Mouse (Mus musculus) cerebellum, postnatal 36 days (tissue): ENCODE data around the gene Kpna3.
"Not testable (repeated sequence)": the region's sequence is repeated elsewhere in the genome, so short reads cannot be mapped to it uniquely, and the experiment has no call there.

Experiments
- DNase-seq, 2 experiments: peaks; one replicate each; pipeline ENCODE4 v3.0.0; 2021 to 2022; ENCODE audit warnings: mixed read lengths in 2 of 2

Gene Kpna3

DNA sequence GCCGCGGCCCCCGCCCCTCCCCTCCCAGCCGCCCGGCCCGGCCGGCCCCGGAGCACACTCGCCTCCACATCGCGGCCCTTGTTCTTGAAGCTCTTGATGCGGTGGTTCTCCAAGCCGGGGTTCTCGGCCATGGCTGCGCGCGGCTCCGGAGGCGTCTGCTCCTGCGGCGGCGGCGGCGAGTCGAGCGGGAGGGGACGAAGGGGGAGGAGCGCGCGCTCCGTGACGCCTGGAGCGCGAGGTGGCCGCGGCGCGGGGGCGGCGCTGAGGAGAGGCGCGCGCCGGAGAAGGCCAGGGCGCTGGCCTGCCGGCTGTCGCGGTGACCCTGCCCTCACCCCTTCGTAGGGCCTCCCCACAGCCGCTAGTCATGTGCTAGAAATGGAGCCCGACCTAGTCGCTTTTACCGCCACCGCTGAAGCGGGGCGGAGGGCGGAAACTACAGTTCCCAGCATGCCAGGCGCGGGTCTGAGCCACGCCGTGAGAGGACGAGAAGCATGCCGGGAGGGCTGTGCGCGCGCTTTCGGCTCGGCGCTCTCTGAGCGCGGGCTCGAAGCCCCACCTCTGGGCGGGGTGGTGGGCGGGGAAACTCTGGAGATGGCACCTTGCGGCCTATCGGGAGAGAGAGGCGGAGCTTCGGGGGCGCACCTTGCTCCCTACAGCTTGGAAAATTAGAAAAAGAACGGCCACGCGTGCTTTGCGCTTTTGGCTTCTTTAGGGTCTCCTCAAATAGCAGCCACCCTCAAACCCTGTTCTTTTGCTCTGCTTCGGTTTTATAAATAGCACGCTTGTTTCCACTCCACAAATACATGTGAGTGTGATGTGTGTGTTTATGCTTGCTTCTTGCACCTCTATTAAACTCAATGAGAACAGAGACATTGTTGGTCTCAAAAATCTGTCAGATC is at the start of gene Kpna3:
Kpna3 (minus strand) TSS at position 214 of the 899 bp plus-strand sequence.
- peak; percentile 94 to 98 for DNase-seq

DNA sequence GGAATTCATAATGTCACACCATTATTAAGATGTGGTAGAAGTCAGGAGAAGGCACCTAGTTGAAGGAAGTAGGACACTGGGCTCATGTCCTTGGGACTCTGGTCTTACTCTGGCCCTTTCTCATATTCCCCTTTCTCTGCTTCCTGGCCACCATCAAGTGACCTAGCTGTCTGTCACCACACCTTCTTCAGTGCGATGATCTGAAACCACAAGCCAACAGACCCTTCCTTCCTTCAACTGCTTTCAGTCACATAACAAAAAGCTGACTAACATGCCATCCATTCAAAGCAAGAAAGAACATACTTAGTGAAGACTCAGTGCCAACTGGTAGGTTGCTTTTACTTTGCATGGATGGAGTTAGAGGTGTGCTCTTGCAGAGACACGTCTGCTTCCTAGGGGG is 20.7 kb upstream of the Kpna3 start:
- DNase-seq = no peak

DNA sequence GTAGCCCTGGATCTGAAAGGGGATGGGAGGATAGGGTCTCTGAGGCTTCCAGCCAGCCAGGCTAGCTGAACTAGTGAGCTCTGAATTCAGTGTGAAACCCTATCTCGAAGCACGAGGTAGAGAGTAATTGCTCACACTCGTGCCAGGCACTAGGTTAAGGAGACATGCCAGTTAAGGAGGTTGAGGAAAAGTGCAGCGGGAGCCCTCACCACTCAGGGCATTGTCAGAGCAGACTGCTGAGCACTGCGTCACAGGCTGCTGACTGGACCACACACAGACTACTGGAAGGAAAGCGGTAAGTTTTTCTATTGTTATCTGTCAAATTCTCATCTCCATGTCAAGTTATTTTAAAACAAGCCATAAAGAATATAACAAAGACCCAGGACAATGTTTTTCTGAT is 17.8 kb upstream of the Kpna3 start:
- DNase-seq = no peak

DNA sequence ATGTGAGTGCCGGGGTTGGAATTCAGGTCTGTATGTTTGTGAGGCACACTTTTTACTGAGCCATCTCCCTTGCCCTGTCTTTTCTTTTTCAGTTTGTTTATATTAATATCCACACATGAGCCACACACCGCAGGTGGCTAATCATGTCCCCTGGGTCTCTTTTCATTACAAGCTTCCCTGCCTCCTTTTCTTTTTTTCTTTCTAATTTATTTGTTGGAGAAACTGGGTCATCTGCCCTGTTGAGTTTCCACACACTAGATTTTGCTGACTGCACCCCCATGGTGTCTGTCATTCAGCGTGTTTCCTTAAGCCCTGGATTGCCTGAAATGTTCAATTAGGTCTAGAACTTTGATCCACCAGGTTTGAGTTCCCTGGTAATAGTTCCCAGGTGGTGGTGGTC is 15.9 kb upstream of the Kpna3 start:
- DNase-seq = no peak

DNA sequence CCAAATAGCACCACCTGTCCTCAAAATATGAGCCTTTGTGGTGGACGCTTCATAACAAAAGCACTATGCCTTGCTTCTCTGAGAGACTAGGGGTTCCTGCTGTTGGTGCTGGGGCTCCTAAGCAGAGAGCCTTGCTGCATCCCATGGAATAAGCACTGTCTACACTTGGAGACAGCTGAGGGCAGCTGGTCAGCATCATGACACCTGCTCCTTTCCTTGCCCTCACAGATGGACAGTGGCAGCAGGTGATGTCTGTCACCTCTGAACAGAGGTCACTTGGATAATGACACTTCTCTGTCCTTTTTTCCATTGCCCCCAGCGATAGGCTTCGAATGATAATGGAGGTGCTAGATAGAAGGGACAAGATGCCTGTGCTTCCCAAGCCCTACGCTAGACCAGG is 13.4 kb upstream of the Kpna3 start:
- no peak for DNase-seq

DNA sequence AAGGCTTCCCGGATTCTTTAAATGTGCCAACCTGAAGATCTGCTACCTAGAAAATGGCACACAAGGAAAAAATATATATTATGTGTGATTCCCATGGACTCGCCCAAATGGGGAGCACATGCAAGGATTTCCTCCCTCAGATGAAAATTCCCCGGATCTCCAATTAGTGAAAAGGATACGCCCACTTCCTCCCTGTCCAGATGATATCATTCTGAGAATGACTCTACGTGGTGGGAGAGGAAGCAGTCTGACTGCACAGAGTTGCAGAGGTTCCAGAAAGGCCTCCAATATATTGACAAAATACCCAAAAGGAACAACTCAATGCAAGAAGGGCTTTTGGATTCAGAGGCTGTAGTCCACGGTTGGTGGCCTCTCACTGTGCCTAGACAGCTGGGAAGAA is 12.8 kb upstream of the Kpna3 start:
- DNase-seq = no peak

DNA sequence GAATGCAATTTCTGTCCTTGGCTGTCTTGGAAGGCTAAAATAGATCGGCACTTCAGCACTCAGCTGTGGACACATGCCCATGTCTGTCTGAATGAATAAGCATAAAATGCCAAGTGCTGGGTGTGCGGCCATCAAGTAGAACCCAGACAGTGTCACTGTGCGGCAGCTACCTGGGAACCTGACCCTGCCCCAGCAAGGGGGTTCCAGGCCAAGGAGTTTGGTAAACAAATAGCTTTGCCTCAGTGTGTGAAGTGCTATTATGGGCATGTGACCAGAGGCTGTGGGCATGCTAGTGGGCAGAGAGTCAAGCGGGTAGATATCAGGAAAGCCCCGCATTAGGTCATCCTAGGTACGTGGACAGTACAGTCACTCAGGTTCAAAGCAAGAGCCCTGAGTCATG is 8.1 kb upstream of the Kpna3 start:
- DNase-seq = no peak

DNA sequence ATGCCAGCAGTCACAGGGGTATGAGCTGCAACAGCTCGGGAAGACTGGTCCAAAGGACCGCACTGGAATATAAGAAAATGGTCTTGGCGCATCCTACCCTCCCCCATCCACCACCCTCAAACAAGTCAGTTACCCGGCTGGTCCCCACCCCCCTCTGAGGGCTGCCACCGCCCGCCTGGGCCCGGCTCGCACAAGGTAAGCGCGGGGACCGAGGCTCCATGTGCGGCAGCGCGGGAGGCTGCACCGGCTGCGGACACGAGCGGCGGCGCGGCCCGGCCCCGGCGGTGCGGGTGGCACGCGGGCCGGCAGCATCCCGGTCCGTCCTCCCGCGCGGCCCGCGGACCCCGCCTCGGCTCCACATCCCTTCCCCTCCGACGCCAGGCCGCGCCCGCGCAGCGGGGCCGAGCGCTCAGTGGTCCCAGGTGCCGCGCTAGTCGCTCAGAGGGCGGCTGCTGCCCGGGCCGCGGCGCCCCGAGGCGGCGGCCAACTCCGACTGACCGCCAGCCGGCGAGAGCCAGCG is 473 bp downstream of the Kpna3 start:
- DNase-seq = peak in 1 of 2 experiments; percentile 66

DNA sequence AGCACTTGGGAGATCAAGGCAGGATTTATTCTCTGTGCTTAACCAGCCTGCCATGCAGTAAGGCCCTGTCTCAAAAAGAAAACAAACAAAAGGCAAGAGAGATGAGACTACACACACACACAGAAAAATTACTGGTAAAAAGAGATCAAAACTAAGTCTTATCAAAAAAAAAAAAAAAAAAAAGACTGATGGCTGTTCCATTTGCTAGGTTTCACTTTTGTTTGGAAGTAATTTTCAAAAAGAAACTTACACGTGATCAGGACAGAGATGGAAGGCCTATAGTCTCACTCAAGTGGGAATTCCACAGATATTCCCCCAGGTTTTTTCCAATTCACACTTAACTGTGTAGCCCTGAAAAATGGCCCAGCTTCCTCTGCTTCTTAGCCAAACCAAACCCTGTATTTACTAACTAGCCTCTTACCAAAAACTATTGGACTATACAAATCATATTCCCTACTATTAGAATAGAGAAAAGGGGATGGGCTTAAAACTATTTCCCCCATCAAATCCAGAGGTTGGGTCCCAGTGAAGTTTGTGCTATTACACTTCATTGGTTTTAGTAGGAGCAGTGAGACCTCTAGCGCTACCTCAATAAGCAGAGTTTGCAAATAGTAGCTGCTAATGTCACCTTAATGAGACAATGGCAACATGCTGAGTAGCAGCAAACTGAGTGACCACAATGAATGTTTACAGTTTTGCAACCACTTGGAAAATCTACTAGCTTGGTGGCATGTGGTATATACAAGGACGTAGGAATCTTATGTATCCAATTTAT is 1.3 kb downstream of the Kpna3 start:
- no peak for DNase-seq

DNA sequence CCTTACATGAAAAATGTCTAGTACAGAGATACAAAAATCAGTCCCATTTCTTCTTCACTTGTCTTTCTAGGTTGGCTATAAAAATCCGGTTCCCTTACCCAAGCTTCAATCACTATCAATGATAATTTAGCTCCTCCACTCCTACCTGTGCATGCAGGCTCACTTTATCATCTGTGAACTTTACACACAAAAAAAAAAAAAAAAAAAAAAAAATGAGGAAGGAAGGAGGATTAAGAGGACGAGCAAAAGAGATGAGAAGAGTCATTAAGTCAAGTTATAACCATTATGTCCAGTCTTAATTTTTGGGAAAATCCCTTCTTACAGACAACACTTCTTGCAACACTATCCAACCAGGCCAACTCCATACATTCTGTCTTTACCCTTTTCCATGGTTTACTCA is 2.8 kb downstream of the Kpna3 start:
- no peak for DNase-seq

DNA sequence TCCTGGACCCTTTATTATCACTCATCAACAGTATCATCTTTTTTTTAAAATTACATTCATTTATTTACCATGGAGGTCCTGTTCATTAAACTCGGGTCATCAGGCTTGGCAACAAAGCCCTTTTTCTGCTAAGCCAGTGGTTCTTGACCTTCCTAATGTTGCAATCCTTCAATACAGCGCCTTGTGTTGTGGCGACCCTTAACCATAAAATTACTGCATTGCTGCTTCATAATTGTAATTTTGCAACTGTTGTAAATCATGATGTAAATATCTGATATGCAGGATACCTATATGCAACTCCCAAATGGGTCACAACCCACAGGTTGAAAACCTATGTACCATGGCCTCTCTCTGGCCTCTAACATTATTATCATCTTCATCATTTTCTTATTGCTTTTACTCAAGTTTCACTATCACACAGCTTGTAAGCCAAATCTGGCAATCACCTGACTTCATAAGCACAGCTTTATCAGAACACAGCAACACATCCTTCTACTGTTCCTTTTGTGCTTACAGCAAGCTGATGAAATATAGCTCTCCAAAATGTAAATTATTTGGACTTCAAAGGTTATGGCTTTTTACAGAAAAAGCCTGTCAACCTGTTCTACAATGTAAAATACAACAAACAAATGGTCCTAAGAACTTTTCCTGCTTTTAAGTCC is 11.4 kb downstream of the Kpna3 start:
- no peak for DNase-seq

DNA sequence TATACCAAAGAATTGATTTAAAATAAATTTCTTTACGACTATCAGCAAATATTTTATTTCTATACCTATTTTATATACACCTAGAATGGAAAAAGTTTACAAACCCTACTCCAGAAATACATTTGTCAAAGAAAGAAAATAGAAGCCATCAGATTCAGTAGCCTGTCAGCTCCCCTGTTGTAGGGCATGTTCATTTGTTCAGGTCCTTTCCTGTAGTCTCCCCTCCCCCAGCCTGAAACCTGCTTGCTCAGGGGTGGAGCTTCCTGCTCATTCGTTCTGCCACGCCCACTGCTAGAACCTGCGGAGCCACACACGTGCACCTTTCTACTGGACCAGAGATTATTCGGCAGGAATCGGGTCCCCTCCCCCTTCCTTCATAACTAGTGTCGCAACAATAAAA is 12.6 kb downstream of the Kpna3 start:
- DNase-seq = not testable (repeated sequence)

DNA sequence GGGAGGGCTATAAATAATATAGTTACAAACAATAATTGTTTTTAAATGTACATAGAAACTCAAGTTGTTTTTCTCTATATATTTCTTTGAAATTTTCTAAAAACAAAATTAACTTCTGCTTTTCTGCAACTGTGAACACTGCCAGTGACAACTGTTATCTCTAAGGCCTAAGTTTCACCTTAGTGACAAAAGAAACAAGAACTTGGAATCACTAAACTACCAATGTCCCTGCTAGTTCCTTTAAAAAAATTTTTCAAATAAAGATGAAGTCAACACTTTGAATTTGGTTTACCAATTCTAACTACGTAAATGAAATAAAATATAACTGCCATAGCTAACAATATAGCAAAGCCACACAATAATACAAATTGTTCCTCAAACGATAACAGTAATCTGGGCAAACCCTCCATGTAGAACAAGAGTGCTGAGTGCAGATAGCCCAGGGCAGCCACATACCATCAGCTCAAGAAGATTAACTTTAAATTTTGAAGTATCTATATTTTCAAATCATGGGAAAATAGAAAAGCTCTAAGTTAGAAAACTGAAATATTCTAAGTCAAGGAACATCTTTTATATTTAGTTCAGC is 14.5 kb downstream of the Kpna3 start:
- DNase-seq = no peak

DNA sequence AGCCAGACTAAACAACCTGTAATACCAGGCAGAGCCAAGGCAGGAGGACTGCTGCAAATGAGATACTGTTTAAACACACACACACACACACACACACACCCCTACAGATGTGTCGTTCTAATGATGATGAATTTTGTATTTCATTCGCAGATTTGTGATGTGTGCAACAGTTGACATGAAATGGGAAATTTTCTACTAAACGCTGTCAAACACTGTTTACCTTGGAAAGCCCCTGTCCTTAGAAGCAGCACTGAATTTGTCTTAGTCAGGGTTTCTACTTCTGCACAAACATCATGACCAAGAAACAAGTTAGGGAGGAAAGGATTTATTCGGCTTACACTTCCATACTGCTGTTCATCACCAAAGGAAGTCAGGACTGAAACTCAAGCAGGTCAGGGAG is 24.0 kb downstream of the Kpna3 start:
- DNase-seq = no peak

DNA sequence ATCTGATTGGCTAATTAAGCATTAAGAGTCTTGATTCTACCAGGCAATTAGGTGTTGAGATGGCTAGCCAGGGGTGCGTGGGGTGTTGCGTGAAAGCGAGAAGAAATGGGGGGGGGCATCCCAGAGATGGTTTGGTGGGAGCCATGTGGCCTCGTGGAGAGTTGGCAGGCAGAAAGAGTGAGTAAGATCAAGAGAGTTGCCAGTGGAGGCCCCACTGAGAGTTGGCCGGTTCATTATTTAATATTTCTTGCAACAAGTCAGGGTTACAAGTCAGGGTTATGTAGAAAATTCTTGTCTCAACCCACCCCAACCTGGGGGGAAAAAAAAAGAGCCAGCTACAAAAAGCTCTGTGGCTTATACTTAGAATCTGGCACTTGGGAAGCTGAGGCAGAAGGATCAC is 24.4 kb downstream of the Kpna3 start:
- DNase-seq = peak; percentile 15 to 32

DNA sequence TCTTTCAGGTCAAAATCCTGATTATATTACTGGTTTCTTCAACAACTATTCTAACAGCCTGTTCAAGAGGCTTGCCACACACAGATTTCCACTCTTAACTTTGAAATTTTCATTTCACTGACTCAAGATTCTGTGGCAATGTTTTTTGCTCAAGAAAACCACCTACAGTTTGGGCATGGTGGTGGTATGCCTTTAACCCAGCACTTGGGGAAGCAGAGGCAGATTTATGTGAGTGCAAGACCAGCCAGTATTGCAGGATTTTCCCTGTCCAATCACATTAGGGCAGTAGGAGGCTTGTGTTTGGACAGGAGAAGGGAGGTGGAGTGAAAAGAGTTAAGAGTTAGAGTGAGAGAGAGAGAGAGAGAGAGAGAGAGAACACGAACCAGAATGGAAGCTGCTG is 24.9 kb downstream of the Kpna3 start:
- DNase-seq = no peak

DNA sequence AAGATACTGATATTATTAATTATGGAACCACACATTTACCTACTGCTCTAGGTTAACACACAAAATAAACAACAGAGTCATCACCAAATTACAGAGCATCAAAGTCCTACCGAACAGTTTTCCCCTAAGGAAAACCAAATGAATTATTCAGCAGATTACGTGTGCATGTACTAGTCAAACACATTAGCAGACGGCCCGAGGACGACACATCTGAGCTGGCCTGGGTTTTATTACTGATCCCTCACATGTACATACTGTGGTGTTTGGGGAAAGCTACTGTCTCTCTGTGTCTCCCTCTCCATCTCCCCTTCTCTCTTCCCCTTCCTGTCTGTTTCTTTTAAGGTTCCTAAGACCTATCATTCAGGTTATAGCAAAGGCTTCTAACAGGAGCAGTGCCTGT is 25.5 kb downstream of the Kpna3 start:
- no peak for DNase-seq

DNA sequence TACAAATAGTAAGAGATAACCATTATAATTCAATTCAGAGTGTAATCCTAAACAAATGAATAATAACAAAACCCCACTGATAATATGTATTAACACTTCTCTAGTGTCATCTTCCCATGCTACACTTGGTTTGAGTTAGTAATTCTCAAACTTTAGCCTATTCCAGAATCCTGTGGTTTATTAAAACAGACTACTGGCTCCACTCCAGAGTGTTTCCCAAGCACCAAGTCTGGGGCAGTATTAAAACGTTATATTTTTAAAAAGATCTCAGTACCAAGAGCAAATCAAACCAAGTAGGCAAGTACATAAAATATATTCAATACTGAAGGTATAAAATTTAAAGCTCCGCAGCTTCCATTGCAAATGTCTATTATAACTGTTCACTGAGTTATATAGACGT is 26.0 kb downstream of the Kpna3 start:
- no peak for DNase-seq

DNA sequence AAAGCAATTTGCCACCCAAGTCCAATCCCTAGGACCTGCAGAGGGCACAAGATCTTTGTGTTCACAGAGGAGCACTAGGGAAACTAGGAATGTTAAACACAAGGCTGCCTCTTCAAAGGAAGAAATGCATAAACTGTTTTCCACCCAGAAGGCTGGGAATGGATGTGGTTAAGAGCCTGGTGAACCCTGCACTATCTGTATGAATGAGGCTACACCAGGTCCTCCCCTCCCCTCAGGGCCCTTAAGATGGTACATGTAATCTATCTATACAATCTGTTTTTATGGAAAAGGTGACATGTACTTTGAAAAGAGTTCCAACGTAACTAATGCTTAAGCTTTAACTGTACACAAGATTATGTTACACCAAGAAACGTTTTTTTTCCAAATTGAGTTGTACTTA is 29.7 kb downstream of the Kpna3 start:
- no peak for DNase-seq

DNA sequence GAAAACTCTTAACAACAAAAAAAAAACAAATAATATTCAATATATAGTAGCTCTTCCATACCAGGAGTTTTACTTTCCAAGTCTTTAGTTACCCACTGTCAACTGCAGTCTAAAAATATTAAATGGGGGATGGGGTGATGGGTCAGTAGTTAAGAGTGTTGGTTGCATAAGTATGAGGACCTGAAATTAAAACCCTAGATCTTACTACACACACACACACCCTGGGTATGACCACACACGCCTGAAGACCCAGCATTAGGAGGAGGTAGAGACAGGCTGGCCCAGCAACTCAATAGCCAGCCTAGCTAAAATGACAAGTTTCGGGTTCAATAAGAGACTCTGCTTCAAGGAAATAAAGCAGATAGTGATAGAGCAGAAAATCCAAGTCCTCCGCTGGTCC is 32.6 kb downstream of the Kpna3 start:
- no peak for DNase-seq

DNA sequence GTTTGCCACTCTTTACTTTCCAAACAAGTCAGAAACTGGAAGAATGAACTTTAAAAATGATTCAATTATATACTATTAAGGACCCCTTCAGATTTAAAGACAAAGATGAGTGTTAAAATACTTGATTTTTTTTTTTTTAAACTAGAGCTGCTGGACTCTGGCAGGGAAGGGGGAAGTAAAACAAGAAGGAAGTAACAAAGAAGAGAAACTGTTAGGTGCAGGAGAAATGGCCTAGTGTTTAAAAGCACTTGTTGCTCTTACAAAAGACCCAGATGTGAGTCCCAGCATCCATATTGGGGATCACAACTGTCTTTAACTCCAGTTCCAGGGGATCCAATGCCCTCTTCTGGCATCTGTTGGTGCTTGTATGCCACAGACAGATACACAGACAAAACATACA is 33.9 kb downstream of the Kpna3 start:
- no peak for DNase-seq

DNA sequence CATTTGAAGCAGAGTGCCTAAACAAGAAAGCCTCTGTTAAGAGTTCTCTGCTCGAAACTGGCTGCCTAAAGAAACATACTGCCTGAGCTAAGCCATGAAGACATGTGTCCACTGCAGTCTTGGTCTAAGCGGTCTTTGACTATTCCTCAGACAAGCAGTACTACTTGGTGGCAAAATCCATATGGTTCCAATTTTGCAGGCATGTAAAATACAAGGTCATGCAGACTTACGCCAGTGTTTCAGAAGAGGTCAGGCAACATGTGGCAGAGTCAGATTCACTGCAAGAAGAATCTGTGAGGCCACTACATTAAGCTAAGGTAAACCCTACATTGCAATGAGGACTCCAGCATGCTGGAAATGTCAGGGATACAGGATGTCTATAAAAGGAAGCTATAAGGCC is 34.7 kb downstream of the Kpna3 start:
- DNase-seq = no peak

DNA sequence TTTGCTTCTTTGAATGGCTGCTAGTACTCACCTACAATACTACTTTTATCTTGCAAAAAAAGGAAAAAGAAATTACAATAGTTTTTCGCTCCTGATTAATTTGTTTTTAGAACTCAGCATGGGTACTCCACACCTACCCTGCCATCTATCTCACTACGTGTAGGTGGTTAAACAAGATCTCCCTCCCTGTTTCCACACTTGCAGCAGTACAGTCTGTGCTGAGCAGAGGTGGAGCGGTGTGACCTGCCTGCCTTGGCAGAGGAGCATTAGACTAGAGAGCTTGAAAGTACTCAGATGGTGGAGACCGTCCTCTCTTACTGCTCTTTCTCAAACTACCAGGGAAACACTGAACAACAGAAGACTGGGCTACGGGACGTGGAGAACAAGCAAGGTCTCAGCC is 44.9 kb downstream of the Kpna3 start:
- no peak for DNase-seq
